Mouse (Mus musculus) cerebral cortex, adult 2 months (tissue): ENCODE measurements around the gene Trhr2.

Source experiments
- WGBS: fragments of 180-500 bp; shearing (Covaris S2); methylation state at CpG from one replicate; pipeline ENCODE4 v1.1.7; 2018; 5-methylcytosine and 5-hydroxymethylcytosine counted together

Gene Trhr2

DNA sequence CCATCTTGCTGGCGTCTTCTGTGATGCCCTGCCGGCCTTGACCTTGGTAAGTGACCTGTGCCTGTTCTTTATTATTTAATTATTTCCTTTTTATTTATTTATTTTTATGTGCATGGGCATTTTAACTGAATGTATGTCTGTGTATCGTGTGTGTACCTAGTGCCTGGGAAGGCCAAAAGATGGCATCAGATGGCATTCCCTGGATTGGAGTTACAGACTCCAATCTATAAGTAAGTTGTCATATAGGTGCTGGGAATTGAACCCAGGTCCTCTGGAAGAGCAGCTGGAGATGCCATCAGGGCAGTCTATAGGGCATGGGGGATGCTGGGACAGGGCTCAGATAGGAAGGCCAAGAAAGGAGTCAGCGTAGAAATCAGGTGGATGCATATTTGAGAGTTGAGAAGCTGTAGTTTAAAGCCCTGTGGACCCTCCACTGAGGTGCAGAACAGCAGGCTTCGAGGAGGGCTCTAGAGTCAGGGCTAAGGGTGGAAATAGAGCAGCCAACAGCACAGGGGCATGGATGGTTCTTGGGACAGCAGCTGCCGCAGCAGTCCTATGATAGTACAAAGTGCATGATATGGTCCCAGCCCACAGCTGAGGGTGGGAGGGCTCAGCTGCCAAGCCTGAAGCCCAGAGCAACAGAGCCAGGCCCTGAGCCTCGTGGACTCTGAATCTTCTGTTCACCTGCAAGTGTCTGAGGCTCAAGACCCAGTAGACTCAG is at the start of gene Trhr2:
Gene Trhr2 (minus strand): TSS at position 51 of the 721 bp plus-strand sequence.
- 87% methylated on average over 7 of the region's 7 CpGs for WGBS

DNA sequence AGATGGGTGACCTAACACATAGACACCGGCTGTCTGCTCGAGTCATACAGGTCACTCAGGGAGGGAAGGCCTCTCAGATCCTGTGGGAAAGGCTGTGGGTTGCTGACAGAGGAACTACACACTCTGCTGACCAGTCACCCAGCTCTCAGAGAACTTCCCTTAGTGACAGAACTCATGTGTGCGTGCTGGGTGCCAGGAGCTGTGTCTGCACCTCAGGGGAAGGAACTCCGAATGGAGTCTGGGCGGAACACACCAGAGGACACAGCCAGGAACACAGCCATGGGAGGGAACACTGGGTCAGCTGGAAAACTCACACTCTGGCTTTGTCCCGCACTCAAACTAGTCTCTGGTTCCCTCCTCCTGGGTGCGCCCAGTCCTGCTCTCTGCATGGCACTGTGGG is 47.1 kb upstream of the Trhr2 start:
- 91% methylated on average over 7 of the region's 7 CpGs for WGBS

GRCm38 (mm10) chr8:122405146-122405805 is 44.7 kb upstream of the Trhr2 start:
- 93% methylated on average over 9 of the region's 9 CpGs for WGBS

DNA sequence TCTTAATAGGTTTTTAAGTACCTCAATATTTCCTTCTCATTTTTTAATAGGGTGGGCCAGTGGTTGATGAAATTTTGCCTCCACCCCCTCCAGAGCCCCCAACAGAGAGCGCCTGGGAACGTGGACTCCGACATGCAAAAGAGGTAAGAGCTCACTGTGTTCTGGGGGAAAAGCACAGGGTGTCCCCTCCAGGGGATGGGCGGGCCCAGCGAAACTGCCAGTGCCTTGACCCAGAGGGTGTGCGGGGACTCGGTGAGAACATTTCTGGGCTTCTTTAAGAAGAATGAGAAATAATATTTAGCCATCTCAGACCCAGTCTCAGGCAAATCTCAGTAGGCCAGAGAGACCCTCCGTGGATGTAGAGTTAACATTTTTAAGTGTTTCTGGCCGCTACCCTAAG is 37.6 kb upstream of the Trhr2 start:
- WGBS = 94% methylated on average over 9 of the region's 9 CpGs

DNA sequence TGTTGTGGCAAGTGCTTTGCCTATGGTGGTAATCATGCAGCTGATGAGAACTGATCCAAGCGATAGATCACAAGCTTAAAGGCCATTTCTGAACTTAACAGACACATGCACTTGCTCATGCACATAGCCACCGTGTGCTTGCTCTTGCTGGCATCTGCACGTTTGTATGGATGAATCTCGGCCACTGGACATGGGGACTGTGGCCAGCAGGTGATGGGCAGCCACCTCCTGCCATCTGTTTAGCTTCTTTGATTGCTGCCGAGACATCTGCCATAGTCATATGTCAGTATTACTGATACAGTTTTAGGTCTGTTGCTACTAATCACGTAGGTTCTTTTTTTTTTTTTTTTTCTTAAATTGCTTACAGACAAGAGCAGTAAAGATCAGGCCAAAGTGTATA is 34.7 kb upstream of the Trhr2 start:
- 74% methylated on average over 6 of the region's 6 CpGs for WGBS

- 80% methylated on average over 3 of the region's 3 CpGs for WGBS
Observed at GRCm38 (mm10) chr8:122390758-122391157, 30.2 kb upstream of the Trhr2 start.

DNA sequence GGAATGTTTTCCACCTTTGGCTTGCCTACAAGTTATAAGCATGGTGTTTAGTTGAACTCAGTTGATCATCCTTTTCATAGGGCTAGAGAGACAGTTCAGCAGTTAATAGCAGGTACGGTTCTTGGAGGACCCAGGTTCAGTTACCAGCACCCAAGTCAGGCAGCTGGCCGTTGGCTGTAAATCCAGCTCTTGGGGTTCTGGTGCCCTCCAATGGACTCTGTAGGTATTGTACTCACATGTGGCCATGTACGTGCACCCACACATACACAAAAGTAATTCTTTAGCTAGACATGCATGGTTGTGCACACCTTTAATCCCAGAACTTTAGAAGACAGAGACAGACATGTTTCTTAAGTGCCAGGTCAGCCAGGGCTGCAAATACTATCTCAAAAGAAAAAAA is 28.8 kb upstream of the Trhr2 start:
- WGBS = 87% methylated on average over 3 of the region's 3 CpGs

DNA sequence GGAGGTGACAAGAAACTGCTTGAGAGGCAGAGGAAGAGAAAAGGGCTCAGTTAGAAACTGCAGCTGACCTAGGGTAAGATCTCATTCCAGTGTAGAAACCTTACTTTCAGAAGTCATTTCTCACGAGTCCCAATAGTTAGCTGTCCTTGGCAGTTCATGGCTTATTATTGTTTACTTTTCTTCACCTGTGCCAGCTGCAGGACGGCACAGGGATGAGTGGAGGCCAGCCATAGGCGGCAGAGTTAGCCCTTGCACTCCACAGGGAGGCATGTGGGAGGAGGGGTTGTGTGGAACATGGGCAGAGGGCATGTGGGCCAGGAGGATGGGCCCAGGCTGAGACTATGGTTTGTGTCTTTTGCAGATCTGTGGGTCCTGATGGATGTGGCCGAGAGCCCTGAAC is 22.5 kb upstream of the Trhr2 start:
- WGBS = 79% methylated on average over 4 of the region's 4 CpGs

- WGBS = under 1% methylated on average over 107 of the region's 107 CpGs
Observed at GRCm38 (mm10) chr8:122376365-122377231, 16.1 kb upstream of the Trhr2 start, which contains the start of gene Zc3h18. TSS of gene Zc3h18 (plus strand) at chr8:122376609.

DNA sequence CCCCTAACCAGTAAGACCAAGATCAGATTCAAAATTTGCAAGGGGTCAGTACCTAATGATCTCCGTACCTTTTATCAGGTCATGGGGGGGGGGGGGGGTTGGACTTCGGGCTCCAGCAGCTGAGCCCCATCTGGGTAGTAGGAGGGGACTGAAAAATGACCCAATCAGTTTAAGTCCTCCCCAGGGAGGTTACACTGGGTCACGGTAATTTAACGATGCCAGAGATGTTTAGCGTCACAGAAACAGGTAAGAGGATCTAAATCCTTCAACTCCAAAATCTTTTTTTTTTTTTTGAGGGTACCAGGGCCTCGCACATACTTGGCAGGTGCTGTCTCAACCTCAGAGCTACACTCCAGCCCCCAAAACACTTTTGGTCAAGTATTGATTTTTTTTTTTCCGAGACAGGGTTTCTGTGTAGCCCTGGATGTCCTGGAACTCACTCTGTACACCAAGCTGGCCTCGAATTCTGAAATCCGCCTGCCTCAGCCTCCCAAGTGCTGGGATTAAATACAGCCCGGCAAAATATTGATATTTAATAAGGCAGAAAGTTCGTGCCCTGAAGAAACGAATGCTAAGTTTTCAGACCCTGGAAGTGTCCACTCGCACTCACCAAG is 15.3 kb upstream of the Trhr2 start:
- WGBS = 24% methylated on average over 13 of the region's 13 CpGs

- WGBS = 77% methylated on average over 7 of the region's 7 CpGs
Observed at GRCm38 (mm10) chr8:122375320-122375719, 14.8 kb upstream of the Trhr2 start.

GRCm38 (mm10) chr8:122371706-122372105 is 11.2 kb upstream of the Trhr2 start:
- 76% methylated on average over 6 of the region's 6 CpGs for WGBS

- WGBS = 19% methylated on average over 9 of the region's 9 CpGs
Observed at GRCm38 (mm10) chr8:122369665-122370064, 9.1 kb upstream of the Trhr2 start.

GRCm38 (mm10) chr8:122368494-122368893 is 7.9 kb upstream of the Trhr2 start:
- 58% methylated on average over 10 of the region's 10 CpGs for WGBS

DNA sequence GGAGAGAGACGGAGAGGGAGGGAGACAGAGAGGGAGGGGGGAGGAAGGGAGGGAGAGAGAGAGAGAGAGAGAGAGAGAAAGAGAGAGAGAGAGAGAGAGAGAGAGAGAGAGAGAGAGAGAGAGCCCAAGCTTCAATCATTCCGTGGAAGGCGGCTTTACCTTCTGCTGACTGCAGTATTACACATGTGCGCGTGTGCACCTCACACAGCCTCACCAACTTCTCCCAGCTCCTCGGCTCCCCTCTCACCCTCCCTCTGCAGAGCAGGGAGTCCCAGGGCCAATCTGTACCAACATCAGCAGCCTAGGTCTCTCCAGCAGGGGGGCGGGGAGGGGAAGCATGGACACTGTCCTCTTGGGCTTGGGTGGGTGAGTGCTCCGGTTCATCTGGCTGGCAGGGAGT is 2.4 kb upstream of the Trhr2 start:
- 31% methylated on average over 8 of the region's 8 CpGs for WGBS

DNA sequence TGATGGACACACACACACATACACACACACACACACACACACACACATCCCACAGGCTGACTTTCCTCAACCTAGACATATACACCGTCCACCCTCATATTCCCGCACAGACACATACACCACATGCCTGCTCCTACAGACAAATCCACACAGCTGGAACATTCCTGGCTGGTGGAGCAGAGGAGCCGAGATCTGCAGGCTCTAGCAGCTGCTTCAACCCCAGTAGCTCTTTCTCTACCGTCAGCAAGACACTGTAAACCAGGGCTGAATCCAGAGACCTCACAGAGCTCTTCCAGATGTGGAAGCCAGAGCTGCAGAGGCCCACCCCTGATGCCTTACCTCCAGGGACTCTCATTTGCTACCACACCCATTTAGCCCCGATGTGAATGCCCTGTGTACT is 1.7 kb upstream of the Trhr2 start:
- WGBS = 30% methylated on average over 5 of the region's 5 CpGs

GRCm38 (mm10) chr8:122359111-122359775 is 1.3 kb downstream of the Trhr2 start:
- 62% methylated on average over 15 of the region's 15 CpGs for WGBS

- 69% methylated on average over 5 of the region's 5 CpGs for WGBS
Observed at GRCm38 (mm10) chr8:122357641-122358040, 2.9 kb downstream of the Trhr2 start.

DNA sequence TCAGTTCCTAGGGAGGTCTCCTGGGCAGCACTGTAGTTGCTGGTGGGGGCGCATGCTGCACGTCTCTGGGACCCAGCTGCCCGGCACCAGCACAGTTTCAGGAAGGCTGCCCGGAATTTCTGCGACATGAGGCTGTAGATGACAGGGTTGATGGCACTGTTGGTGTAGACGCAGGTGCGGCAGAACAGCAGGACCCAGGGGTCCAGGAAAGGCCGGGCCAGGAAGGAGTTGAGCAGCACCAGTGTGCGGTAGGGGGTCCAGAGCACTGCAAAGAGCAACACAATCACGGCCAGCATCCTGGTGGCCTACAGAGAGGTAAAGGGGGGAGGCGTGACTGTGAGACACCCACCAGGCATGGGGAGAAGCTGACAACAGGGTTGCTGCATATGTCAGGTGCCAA is 3.3 kb downstream of the Trhr2 start:
- 70% methylated on average over 11 of the region's 11 CpGs for WGBS

GRCm38 (mm10) chr8:122355642-122356606 is 4.6 kb downstream of the Trhr2 start:
- 45% methylated on average over 9 of the region's 9 CpGs for WGBS
